Mouse (Mus musculus) right cerebral cortex, postnatal 25 days (tissue): ENCODE measurements around the gene Rnf43.

ENCODE experiments used
- DNase-seq: peaks from one replicate; pipeline ENCODE4 v3.0.0; 2022

Rnf43 gene

GRCm38 (mm10) chr11:87662407-87662806, at the start of gene Rnf43:
Gene Rnf43, plus strand, starts transcription at chr11:87662722.
- DNase-seq = peak; percentile 78

GRCm38 (mm10) chr11:87613972-87614371, 48.5 kb upstream of the Rnf43 start:
- no peak for DNase-seq

- DNase-seq = no peak
Observed at GRCm38 (mm10) chr11:87615551-87615950, 47.0 kb upstream of the Rnf43 start.

- no peak for DNase-seq
Observed at GRCm38 (mm10) chr11:87615952-87616351, 46.6 kb upstream of the Rnf43 start.

GRCm38 (mm10) chr11:87616790-87617474, 45.6 kb upstream of the Rnf43 start, which contains the start of gene Hsf5:
Gene Hsf5, plus strand, starts transcription at chr11:87617164.
- no peak for DNase-seq

GRCm38 (mm10) chr11:87617606-87618005, 44.9 kb upstream of the Rnf43 start:
- DNase-seq = no peak

- no peak for DNase-seq
Observed at GRCm38 (mm10) chr11:87623160-87623559, 39.4 kb upstream of the Rnf43 start.

GRCm38 (mm10) chr11:87629859-87630258, 32.7 kb upstream of the Rnf43 start:
- DNase-seq = no peak

GRCm38 (mm10) chr11:87638793-87639192, 23.7 kb upstream of the Rnf43 start:
- no peak for DNase-seq

GRCm38 (mm10) chr11:87639206-87639605, 23.3 kb upstream of the Rnf43 start:
- no peak for DNase-seq

- DNase-seq = no peak
Observed at GRCm38 (mm10) chr11:87642865-87643264, 19.7 kb upstream of the Rnf43 start.

GRCm38 (mm10) chr11:87654693-87655092, 7.8 kb upstream of the Rnf43 start:
- DNase-seq = no peak

GRCm38 (mm10) chr11:87659216-87659615, 3.3 kb upstream of the Rnf43 start:
- no peak for DNase-seq

- DNase-seq = no peak
Observed at GRCm38 (mm10) chr11:87662822-87663221, 300 bp downstream of the Rnf43 start.

- no peak for DNase-seq
Observed at GRCm38 (mm10) chr11:87663948-87664347, 1.4 kb downstream of the Rnf43 start.

- DNase-seq = no peak
Observed at GRCm38 (mm10) chr11:87664521-87664920, 2.0 kb downstream of the Rnf43 start.

- DNase-seq = no peak
Observed at GRCm38 (mm10) chr11:87665224-87665623, 2.7 kb downstream of the Rnf43 start.

- DNase-seq = no peak
Observed at GRCm38 (mm10) chr11:87665658-87666057, 3.1 kb downstream of the Rnf43 start.

- no peak for DNase-seq
Observed at GRCm38 (mm10) chr11:87666256-87667035, 3.9 kb downstream of the Rnf43 start.

GRCm38 (mm10) chr11:87667107-87668090, 4.9 kb downstream of the Rnf43 start:
- no peak for DNase-seq

GRCm38 (mm10) chr11:87673282-87673681, 10.8 kb downstream of the Rnf43 start:
- DNase-seq = no peak

GRCm38 (mm10) chr11:87675606-87676005, 13.1 kb downstream of the Rnf43 start:
- DNase-seq = no peak

- no peak for DNase-seq
Observed at GRCm38 (mm10) chr11:87677756-87678155, 15.2 kb downstream of the Rnf43 start.
